Mouse (Mus musculus): ENCODE results near the gene Olfr318. TPM values are rescaled to one million over a fixed set of nuclear protein-coding genes. Genes with fewer than 3 reads are reported as not detected.

Gene Olfr318
- polyA plus RNA-seq, 1 experiment from 2014 or later: not detected

DNA sequence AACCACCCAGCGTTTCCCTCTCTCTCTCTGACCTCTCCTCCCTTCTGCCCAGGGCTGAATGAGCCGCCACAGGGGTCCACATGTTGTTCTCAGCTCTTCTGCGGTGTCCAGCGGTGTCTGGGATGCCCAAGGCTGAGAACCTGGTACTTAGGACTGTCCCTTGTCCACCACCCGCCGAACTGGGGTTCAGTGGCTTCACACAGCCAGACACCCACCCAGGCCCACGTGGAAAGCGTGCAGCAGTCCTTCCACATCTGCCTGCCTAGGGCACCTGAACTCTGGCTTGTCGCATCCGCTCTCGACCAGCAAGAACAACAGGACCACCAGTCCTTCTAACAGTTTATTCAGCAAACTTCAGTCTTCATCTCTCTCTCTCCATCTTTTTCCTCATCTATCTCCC is 14.7 kb downstream of the Olfr318 start:
- Histone ChIP-seq H3K4me3 (replicated peaks; ENCODE audit: low read length) (no peak overlapping the region), H3K4me2 (ENCODE audit: low read depth, low read length) (no peak overlapping the region), H3K27me3 (ENCODE audit: control insufficient read depth, insufficient read depth, low read length) (no peaks in the 10 kb centered on the region), H3K9me3 (replicated peaks; ENCODE audit: control insufficient read depth, low read length) (no peaks in the 10 kb centered on the region), H3K9ac (ENCODE audit: low read length) (no peak overlapping the region), H3K36me3 (ENCODE audit: control insufficient read depth, insufficient read depth, low read length) (no peaks in the 10 kb centered on the region), H3K27ac (ENCODE audit: low read length) (no peak overlapping the region), H3K4me1 (ENCODE audit: control insufficient read depth, insufficient read depth, low read length) (no peaks in the 10 kb centered on the region)
- ATAC-seq (ENCODE audit: insufficient read depth, low FRiP score): no peak
- 80% methylated on average over 11 of the region's 11 CpGs for WGBS

GRCm38 (mm10) chr11:58698862-58699261 is 25.0 kb downstream of the Olfr318 start, which contains the start of gene Olfr319:
TSS of gene Olfr319 (plus strand) at chr11:58699162.
- Histone ChIP-seq H3K9ac (ENCODE audit: low read length) (no peak within 1 kb of the TSS), H3K9me3 (replicated peaks; ENCODE audit: control insufficient read depth, low read length) (no peaks in the 10 kb centered on the region), H3K27ac (ENCODE audit: low read length) (no peak within 1 kb of the TSS), H3K4me2 (ENCODE audit: low read depth, low read length) (no peak within 1 kb of the TSS), H3K27me3 (ENCODE audit: control insufficient read depth, insufficient read depth, low read length) (no peaks in the 10 kb centered on the region), H3K4me1 (ENCODE audit: control insufficient read depth, insufficient read depth, low read length) (no peaks in the 10 kb centered on the region), H3K36me3 (ENCODE audit: control insufficient read depth, insufficient read depth, low read length) (no peaks in the 10 kb centered on the region), H3K4me3 (replicated peaks; ENCODE audit: low read length) (no peak within 1 kb of the TSS)
- WGBS: 81% methylated on average over 3 of the region's 3 CpGs
- ATAC-seq (ENCODE audit: insufficient read depth, low FRiP score): no peak

DNA sequence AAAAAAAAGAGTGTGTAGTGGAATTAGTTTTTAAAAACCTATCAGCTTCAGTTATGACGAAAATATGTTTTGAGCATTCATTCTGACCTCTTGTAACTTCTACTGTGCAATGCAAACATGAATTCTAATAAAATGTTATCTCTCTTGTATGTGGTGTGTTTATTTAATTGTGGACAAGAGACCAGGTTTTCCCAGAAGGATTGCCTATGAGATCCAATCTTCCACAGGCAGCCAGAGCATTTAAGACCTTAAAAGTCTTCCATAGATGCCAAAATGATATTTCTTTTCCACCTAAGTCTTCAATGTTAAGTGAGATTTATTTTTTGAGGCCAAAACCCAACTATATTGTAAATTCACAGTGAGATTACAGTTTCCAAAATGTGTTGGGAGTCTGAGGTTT is 43.0 kb downstream of the Olfr318 start, which contains the start of gene Olfr320:
Olfr320 (plus strand) TSS at position 301 of the 400 bp plus-strand sequence.
- Histone ChIP-seq H3K4me3 (replicated peaks; ENCODE audit: low read length) (no peak within 1 kb of the TSS), H3K9ac (ENCODE audit: low read length) (no peak within 1 kb of the TSS), H3K27ac (ENCODE audit: low read length) (no peak within 1 kb of the TSS), H3K9me3 (replicated peaks; ENCODE audit: control insufficient read depth, low read length) (no peaks in the 10 kb centered on the region), H3K4me1 (ENCODE audit: control insufficient read depth, insufficient read depth, low read length) (no peaks in the 10 kb centered on the region), H3K4me2 (ENCODE audit: low read depth, low read length) (no peak within 1 kb of the TSS), H3K36me3 (ENCODE audit: control insufficient read depth, insufficient read depth, low read length) (no peaks in the 10 kb centered on the region), H3K27me3 (ENCODE audit: control insufficient read depth, insufficient read depth, low read length) (no peaks in the 10 kb centered on the region)
- no peak for ATAC-seq (ENCODE audit: insufficient read depth, low FRiP score)
- WGBS: 82% methylated on average over 1 of the region's 1 CpGs

DNA sequence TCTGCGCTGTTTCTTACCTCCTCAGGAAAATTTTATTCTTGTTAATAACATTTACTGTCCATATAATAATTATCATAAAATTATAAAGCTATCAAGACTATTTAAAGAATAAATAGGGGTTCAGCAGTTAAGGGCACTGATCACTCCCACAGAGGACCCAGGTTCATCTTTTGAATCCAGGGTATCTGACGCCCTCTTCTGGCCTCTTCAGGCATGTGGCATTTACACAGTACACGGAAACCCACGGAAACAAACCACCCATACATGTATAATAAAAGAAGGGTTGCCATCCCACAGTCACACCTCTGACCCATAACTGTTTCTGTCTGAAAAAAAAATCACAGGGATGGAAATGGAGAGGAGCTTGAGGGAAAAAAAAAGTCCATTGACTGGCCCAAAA is 52.0 kb downstream of the Olfr318 start:
- Histone ChIP-seq H3K36me3 (ENCODE audit: control insufficient read depth, insufficient read depth, low read length) (no peaks in the 10 kb centered on the region), H3K4me3 (replicated peaks; ENCODE audit: low read length) (no peak overlapping the region), H3K4me1 (ENCODE audit: control insufficient read depth, insufficient read depth, low read length) (no peaks in the 10 kb centered on the region), H3K27ac (ENCODE audit: low read length) (no peak overlapping the region), H3K9ac (ENCODE audit: low read length) (no peak overlapping the region), H3K9me3 (replicated peaks; ENCODE audit: control insufficient read depth, low read length) (no peaks in the 10 kb centered on the region), H3K4me2 (ENCODE audit: low read depth, low read length) (no peak overlapping the region), H3K27me3 (ENCODE audit: control insufficient read depth, insufficient read depth, low read length) (no peaks in the 10 kb centered on the region)
- ATAC-seq (ENCODE audit: insufficient read depth, low FRiP score): no peak
- WGBS: 51% methylated on average over 4 of the region's 4 CpGs

GRCm38 (mm10) chr11:58669252-58669651 is 54.6 kb downstream of the Olfr318 start:
- Histone ChIP-seq H3K36me3 (ENCODE audit: control insufficient read depth, insufficient read depth, low read length) (no peaks in the 10 kb centered on the region), H3K27ac (ENCODE audit: low read length) (no peak overlapping the region), H3K4me2 (ENCODE audit: low read depth, low read length) (no peak overlapping the region), H3K4me3 (replicated peaks; ENCODE audit: low read length) (no peak overlapping the region), H3K9me3 (replicated peaks; ENCODE audit: control insufficient read depth, low read length) (no peaks in the 10 kb centered on the region), H3K27me3 (ENCODE audit: control insufficient read depth, insufficient read depth, low read length) (no peaks in the 10 kb centered on the region), H3K9ac (ENCODE audit: low read length) (no peak overlapping the region), H3K4me1 (ENCODE audit: control insufficient read depth, insufficient read depth, low read length) (no peaks in the 10 kb centered on the region)
- no peak for ATAC-seq (ENCODE audit: insufficient read depth, low FRiP score)

Other genes starting within 250 kb of the Olfr318 start
- gene Olfr332, start 231.5 kb downstream of the Olfr318 start, polyA plus RNA-seq (2015; fragmentation: Nextera tagmentation; extraction: Ambion mirVana): not detected in 2 replicates
- gene Olfr331, start 221.4 kb downstream of the Olfr318 start, polyA plus RNA-seq (2015; fragmentation: Nextera tagmentation; extraction: Ambion mirVana): not detected in 2 replicates
- gene Olfr330, start 189.2 kb downstream of the Olfr318 start, polyA plus RNA-seq (2015; fragmentation: Nextera tagmentation; extraction: Ambion mirVana): not detected in 2 replicates
- not detected in 2 replicates for gene Olfr329-ps, start 177.6 kb downstream of the Olfr318 start, polyA plus RNA-seq (2015; fragmentation: Nextera tagmentation; extraction: Ambion mirVana)
- gene Olfr328, start 168.4 kb downstream of the Olfr318 start, polyA plus RNA-seq (2015; fragmentation: Nextera tagmentation; extraction: Ambion mirVana): not detected in 2 replicates
- gene Olfr224, start 153.5 kb downstream of the Olfr318 start, polyA plus RNA-seq (2015; fragmentation: Nextera tagmentation; extraction: Ambion mirVana): not detected in 2 replicates
- gene Olfr325, start 146.3 kb downstream of the Olfr318 start, polyA plus RNA-seq (2015; fragmentation: Nextera tagmentation; extraction: Ambion mirVana): not detected in 2 replicates
- not detected in 2 replicates for gene Olfr324, start 128.9 kb downstream of the Olfr318 start, polyA plus RNA-seq (2015; fragmentation: Nextera tagmentation; extraction: Ambion mirVana)
- 4.2 and 15.4 TPM in 2 replicates for gene 2210407C18Rik, start 107.9 kb downstream of the Olfr318 start, polyA plus RNA-seq (2015; fragmentation: Nextera tagmentation; extraction: Ambion mirVana)
- 0.17 TPM in 1 of 2 replicates, not detected in the other for gene Olfr323, start 93.5 kb downstream of the Olfr318 start, polyA plus RNA-seq (2015; fragmentation: Nextera tagmentation; extraction: Ambion mirVana)
- 0.66 and 0.67 TPM in 2 replicates for gene Trim58, start 83.5 kb downstream of the Olfr318 start, polyA plus RNA-seq (2015; fragmentation: Nextera tagmentation; extraction: Ambion mirVana)
- not detected in 2 replicates for gene Olfr322, start 65.2 kb downstream of the Olfr318 start, polyA plus RNA-seq (2015; fragmentation: Nextera tagmentation; extraction: Ambion mirVana)
- gene Olfr320, start 42.9 kb downstream of the Olfr318 start, polyA plus RNA-seq (2015; fragmentation: Nextera tagmentation; extraction: Ambion mirVana): not detected in 2 replicates
- not detected in 2 replicates for gene Olfr319, start 24.9 kb downstream of the Olfr318 start, polyA plus RNA-seq (2015; fragmentation: Nextera tagmentation; extraction: Ambion mirVana)
- not detected in 2 replicates for gene Olfr317, start 15.2 kb upstream of the Olfr318 start, polyA plus RNA-seq (2015; fragmentation: Nextera tagmentation; extraction: Ambion mirVana)
- not detected in 2 replicates for gene Olfr316, start 28.7 kb upstream of the Olfr318 start, polyA plus RNA-seq (2015; fragmentation: Nextera tagmentation; extraction: Ambion mirVana)
- not detected in 2 replicates for gene Olfr315, start 49.2 kb upstream of the Olfr318 start, polyA plus RNA-seq (2015; fragmentation: Nextera tagmentation; extraction: Ambion mirVana)
- gene Olfr314, start 58.9 kb upstream of the Olfr318 start, polyA plus RNA-seq (2015; fragmentation: Nextera tagmentation; extraction: Ambion mirVana): not detected in 2 replicates
- 5.2 and 5.4 TPM in 2 replicates for gene Fam183b, start 77.9 kb upstream of the Olfr318 start, polyA plus RNA-seq (2015; fragmentation: Nextera tagmentation; extraction: Ambion mirVana)
- gene Olfr313, start 91.0 kb upstream of the Olfr318 start, polyA plus RNA-seq (2015; fragmentation: Nextera tagmentation; extraction: Ambion mirVana): not detected in 2 replicates
- gene Olfr312, start 105.2 kb upstream of the Olfr318 start, polyA plus RNA-seq (2015; fragmentation: Nextera tagmentation; extraction: Ambion mirVana): not detected in 2 replicates
- not detected in 2 replicates for gene Olfr311, start 115.2 kb upstream of the Olfr318 start, polyA plus RNA-seq (2015; fragmentation: Nextera tagmentation; extraction: Ambion mirVana)
- 9.5 TPM in 2 replicates for gene Gm12258, start 123.1 kb upstream of the Olfr318 start, polyA plus RNA-seq (2015; fragmentation: Nextera tagmentation; extraction: Ambion mirVana)
- gene 2810021J22Rik, start 143.2 kb upstream of the Olfr318 start, polyA plus RNA-seq (2015; fragmentation: Nextera tagmentation; extraction: Ambion mirVana): 5.9 and 7.7 TPM in 2 replicates
- 4.7 and 5.4 TPM in 2 replicates for gene Zfp39, start 180.2 kb upstream of the Olfr318 start, polyA plus RNA-seq (2015; fragmentation: Nextera tagmentation; extraction: Ambion mirVana)
- gene Btnl10, start 193.9 kb upstream of the Olfr318 start, polyA plus RNA-seq (2015; fragmentation: Nextera tagmentation; extraction: Ambion mirVana): 0.72 and 0.80 TPM in 2 replicates
- gene Rnf187, start 214.9 kb upstream of the Olfr318 start, polyA plus RNA-seq (2015; fragmentation: Nextera tagmentation; extraction: Ambion mirVana): 113 TPM in 2 replicates
- gene Hist3h2ba, start 224.9 kb upstream of the Olfr318 start, polyA plus RNA-seq (2015; fragmentation: Nextera tagmentation; extraction: Ambion mirVana): 44.0 and 50.7 TPM in 2 replicates
- gene Hist3h2a, start 230.7 kb upstream of the Olfr318 start, polyA plus RNA-seq (2015; fragmentation: Nextera tagmentation; extraction: Ambion mirVana): 28.1 and 33.0 TPM in 2 replicates
- 0.17 and 0.27 TPM in 2 replicates for gene Trim17, start 230.7 kb upstream of the Olfr318 start, polyA plus RNA-seq (2015; fragmentation: Nextera tagmentation; extraction: Ambion mirVana)